Mouse (Mus musculus) CD4-positive helper T cell, adult 2 months (primary cell): ENCODE results near the gene Arhgap23.

Source experiments
- DNase-seq: peaks from one replicate; pipeline ENCODE4 v3.0.0-alpha.2; 2012; ENCODE audit warnings: low read depth, missing footprints, low spot score

Arhgap23 gene

DNA sequence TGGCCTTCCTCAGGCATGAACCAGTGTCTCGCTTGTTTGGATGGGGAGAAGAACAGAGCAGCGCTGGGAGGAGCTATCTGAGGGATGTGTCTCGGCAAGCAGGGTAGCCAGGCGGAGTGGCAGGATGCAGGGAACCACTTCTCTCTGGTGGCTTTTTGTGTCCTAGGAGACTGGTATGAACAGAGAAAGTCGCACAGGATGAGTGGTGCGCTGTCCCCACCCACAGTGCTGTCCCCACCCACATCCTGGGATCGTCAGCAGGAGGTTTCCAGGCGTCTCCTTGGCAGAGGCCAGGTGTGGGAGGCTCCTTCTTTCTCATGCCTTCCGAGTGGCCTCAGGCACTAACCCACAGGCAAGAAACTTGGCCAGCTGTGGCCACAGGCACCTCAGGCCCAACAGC, 87.0 kb downstream of the Arhgap23 start:
- DNase-seq = no peak

DNA sequence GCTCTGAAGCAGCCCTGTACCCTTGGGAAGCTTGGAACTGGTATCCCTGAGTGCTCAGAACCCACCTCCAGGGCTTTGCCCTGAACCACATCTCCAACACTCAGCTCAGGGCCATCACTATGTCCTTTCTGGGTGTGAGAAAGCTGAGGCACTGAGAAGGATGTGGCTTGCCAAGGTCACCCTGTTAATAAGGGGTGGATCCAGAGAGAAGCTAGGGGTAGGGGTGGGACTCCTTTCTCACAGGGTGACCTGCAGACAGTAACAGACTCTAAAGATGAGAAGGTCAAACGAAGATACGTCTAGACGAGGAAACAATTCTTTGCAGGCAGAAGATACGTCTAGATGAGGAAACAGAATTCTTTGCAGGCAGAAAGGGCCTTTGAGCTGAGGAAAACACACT, 87.5 kb downstream of the Arhgap23 start:
- no peak for DNase-seq

DNA sequence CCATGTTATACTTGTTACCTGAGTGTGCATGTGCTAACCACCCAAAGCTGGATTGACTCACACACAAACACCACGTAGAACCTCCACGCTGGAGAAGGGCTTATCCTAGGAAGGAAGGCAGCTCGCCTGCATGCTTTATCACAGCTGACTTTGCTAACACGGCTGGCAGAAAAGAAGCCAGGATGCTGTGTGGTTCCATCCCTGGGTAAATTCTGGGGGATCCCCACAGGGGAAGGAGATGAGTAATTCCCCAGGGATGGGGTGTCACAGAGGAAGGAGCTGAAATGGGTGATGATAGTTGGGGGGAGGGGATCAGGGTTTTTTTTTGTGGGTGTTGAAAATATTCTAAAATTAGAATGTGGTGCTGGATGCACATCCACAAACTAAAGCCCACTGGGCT, 90.5 kb downstream of the Arhgap23 start:
- no peak for DNase-seq

DNA sequence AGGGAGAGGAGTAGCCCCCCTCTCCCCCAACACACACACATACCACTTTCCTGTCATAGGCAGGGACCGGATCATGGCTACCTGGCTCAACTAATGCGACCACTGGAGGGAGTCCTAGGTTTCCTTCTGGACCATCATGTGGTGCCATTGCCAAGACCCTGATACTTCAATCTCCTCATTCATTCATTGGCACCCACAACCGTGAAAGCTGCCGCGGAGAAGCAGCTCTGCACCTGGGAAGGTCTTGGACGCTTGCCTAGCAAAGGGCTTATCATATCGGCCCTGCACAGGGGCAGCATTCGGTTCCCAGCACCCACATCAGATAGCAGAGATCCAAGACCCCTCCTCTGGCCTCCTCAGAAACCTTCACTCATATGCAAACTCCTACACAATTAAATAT, 91.0 kb downstream of the Arhgap23 start:
- no peak for DNase-seq

DNA sequence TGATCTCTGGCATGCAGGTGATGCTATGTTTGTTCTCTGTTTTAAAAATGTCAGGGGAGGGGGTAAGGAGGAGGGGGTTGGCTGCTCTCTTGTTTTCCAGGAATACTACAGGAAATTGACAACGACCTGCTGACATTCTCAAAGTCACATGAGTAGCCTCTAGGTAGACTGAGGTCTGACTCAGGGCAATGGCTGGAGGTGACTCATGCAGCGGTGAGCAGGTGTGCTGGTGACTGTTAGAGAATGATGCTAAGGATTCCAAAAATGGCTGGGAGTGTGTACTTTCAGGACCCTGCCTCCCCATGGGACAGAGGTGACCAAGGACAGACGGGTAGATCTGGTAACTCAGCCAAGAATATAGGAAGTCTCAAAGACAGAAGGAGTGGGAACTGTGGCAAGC, 92.9 kb downstream of the Arhgap23 start:
- no peak for DNase-seq

DNA sequence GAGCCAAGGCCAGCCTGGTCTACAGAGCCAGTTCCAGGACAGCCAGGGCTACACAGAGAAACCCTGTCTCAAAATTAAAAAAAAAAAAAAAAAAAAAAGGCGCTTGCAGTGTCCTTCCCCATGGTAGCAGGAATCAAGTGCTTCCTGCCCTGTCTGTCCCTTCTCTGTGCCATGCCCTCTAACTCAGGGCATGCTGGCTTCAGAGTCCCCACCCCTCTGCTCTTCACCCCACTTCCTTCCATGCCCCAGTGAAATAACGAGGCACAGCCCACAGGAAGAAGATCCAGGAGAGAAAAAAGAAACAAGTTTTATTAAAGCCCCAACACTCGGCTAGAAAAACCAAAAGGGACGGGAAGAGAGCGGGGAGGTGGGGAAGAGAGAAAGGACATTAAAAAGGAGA, 93.7 kb downstream of the Arhgap23 start:
- DNase-seq = no peak

DNA sequence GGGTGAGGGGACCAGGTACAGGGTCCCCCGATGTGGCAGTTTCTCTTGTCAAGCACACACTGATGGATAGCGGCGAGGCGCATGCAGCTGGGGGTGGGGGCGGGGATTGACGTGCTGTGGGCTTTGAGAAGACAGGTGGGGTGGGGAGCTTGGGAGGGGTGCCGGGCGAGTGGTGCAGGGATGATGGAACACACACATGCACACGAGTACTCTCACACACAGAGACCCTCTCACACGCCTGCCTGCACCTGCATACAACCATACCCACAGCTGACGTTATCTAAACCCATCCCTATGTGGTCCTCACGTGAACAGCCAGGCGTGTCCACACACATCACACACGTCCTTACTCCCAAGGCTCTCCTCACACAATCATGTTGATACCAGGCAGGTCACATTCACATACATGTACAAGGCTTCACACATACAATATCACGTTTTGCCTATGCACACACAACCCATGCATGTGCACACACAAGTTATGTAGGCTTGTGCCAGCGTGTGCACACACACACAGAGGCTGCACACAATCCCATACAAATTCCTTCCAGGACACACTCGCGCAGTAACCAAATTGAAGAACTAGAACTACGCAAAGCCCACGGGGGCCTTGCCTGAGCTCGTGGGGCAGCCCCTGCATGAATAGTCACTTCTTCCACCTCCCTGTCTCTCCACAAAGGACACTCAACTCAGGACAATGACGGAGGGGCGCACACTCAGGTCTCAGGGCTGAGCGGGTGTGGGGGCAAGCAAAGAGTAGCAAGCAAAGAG, 94.6 kb downstream of the Arhgap23 start:
- DNase-seq = no peak

DNA sequence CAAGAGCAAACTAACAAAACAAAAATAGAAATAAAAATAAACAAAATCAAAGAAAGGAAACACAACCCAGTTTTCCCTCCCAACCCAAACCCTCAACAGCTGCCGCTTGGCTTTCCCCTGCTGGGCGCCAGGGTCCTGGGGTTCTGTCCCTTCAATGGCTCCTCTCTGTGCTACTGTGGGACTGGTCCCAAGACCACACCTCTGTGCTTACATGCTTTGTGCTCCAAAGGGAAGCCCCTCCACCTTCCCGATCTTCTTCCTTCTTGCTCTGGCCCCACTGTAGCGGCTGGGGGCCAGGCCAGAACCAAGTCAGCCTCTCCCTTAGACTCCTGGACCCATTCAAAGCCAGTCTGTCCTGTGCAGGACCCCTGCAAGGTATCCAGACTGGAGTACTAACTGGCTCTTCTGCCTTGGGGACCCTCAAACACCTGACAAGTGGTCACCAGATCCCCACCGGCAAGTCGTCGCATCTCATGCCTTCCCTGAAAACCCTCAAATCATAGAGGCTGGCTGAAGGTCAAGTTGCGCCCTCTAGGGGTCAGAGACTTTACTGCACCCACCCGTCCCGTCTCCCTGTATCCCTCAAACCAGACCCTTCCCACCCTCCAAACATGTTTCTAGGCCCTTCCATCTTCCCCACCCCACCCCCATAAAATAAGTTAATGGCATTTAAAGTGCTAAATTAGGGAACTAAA, 95.8 kb downstream of the Arhgap23 start:
- DNase-seq = peak; percentile 30

DNA sequence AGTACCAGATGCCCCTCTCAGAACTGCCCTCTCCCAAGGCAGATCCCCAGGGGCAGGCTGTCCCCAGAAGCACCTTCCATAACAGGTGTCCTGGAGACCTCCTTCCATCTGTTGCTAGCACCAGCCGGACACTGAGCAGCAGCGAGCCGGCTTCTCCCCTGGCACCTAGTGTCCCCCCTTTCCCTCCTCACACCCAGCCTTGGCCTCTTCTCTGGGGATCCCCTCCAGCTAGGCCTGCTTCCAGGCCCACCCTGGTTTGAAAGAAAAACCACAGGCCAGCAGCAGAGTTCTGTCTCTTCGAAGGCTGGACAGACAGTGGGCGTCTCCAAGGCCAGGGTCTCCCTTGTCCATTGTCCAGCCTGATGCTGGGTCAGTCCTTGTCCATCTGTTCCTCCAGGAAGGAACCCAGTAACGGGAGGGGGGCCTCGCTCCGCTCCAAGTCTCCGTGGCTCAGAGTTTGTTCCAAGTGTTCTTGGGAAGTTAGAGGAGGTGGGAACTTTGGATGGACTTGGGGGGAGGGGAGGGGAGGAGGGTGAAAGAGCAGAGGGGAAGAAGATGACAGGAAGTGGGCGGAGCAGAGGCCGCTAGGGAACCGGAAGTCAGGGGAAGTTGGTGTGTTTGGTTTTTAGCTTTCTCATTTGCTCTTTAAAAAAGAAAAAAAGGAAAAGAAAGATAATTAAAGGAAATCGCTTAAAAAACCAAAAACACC, 96.5 kb downstream of the Arhgap23 start:
- peak; percentile 36 for DNase-seq

DNA sequence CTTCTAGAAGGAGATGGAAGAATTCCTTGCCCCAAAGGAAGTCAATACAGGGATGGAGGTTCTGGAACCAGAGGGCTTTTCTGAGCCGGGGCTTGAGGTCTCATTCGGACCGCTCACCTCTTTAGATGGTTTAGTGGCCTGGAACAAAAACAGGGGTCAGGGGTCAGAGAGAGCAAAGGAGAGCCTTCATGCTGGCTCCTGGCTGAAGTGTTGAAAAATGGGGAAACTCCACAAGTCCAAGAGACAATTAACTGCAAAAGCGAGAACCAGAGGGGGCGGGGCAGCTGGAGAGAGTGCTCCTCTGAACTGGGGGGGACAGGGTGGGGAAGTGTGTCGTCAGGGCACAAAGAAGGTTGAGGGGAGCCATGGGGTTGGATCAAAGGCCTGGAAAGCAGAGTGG, 97.2 kb downstream of the Arhgap23 start:
- no peak for DNase-seq

DNA sequence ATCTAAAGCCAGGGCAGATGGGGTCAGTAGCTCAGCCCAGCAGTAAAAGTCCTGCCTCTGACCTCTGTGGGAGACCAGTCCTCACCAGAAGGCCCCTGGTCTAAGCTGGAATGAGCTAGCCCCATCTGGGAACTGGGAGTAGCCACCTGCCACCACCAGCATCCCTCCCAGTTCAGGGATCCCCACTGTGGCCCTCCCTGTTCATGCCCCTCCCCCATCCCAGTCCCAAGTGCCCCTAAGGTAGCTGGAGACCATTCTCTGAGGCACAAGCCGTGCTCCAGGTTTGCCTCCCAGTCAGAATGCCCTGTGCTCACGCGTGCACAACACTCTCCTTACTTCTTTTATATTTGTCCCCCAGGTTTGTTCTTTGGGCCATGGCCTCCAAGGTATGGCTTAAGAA, 97.7 kb downstream of the Arhgap23 start:
- DNase-seq = no peak

DNA sequence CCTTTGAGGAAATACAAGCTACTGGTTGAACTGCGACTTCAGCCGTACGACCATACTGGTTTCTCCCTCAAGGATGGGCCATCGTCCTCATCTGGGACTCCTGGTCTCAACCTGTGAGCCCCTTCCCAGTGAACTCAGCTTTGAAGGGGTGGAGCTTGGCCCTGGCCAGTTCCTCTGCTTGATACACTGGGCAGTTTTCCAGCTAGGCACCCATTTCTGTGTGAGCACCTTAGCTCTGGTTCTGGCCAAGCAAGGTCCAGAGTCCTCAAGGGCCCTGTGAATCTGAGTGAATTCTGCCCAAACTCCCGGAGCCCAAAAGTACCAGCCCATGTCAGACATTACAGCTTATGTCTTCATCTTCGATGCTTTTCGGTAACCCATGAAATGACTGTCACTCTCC, 105.2 kb downstream of the Arhgap23 start:
- no peak for DNase-seq

DNA sequence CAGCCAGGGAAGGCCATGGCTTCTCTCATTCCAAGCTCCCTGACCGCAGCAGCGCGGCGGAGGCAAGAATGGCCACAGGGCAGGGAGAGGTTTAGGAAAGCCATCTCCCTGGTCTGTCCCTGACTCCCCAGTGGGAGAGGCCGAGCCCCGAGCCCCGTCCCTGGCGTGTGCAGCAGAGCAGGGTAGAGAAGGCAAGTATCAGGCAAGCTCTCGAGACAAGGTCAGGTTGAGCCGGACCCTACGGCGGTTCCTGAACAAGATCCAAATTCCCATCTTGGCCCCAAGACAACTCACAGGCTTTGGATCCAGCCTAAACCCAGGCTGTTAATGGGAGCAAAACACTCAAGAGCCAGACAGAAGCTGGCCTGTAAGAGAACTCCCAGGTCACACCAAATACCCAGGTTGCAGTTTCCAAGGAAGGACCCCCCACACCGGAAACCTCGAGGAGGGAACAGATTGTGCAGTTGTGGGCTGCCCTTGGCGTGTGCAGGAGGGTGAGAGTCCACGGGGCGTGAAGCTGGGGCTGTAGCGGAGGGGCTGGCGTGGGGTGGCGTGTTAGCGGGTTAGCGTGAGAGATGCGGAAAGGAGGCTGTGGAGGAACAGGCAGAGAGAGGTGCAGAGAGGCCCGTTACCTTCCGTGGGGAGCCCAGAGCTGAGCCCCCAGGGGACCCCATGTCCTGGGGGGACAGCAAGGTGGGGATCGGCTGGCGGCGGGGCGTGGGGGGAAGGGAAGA, 106.6 kb downstream of the Arhgap23 start:
- DNase-seq = no peak

DNA sequence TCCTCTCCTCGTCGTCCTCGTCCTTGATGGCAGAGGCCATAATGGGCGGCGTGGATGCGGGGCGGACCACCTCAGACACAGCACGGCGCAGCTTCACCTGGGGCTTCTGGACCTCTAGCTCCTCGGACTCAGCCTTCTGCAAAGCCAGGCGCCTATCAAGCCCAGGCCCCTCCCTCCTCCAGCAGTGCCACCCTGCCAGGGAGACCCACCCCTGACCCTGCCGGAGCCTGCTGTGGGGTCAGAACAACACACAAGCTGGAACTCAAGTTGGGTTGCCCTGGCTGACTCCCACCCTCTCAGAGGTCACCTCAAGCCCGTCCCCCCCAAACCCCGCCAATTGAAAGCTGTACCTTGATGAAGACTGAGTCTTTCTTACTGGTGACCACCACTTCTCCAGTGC, 107.8 kb downstream of the Arhgap23 start:
- no peak for DNase-seq

DNA sequence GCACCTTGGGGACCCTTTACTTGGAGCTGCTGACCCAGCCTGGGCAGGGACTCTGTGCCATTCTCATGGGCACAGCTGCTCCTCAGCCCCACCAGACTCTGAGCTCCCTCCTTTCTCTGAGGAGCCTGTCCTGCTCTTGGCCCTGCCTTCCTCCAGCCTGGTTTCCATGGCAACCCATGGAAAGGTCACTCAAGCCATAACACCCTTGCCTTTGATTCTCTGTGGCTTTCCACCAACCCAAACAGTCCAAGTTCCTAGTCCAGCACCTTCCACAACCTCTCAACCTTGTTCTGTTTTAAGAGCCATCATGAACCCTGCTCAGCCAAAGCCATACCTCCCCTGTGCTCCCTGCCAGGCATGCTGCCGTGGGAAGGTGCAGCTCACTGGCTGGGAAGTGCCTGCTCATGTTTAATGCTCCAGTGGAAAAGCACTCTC, 108.5 kb downstream of the Arhgap23 start:
- DNase-seq = no peak

DNA sequence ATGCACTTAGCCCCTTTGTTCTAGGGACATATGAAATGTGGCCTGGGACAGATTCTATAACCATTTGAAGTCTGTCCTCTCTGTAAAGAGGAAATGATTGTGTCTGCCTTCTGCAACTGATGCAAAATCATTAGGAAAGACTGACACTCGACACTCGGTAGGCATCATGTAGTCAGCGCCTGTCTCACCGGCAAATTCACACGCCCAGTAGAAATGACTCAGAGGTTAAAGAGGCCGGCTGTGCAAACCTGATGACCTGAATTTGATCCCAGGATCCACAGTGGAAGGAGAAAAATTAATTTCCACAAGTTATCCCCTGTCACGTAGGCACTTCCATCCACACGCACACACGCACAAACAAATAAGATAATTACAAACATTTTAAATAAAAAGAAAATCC, 109.0 kb downstream of the Arhgap23 start:
- no peak for DNase-seq

DNA sequence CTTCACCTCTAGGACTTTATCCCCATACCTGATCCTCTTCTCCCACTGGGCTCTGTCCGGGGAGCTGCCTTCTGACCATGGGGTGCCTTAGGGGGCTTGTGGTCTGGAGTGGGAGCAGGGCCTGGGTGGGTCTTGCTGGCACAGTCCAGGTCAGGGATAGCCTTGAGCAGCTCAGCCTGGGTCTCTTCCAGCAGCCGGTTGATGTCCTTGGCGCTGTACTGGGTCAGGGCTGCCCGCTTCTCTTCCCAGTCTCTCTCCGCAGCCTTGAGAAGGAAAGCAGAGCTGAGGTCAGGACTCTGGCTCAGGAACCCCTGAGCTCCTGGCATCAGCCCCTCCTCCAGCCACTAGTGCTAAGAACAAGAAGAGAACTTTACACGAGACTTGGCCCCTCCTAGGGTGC, 110.0 kb downstream of the Arhgap23 start:
- no peak for DNase-seq

DNA sequence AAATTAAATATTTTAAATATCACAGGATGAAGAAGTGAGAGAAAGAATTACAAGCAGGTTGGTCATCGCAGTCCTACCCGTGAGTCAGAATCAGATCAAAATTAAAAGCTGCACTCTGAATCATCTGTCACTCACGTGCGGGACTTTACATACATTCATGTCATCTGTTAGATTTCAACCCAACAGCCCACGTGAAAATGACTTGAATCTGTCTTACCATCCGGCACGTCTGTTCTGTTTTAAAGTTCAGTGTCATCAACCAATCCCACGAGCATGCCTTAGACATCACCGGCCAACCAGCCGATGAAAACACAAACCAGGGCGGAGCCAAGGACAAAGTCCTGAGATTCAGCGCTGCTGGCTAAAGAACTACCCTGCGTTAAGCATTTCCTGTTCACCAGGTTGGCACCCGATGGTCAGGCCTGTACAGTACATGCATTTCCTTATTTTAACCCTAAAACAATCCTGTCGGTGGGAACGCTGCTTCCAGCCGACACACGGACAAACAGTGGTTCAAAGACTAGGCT, 113.0 kb downstream of the Arhgap23 start:
- DNase-seq = no peak

DNA sequence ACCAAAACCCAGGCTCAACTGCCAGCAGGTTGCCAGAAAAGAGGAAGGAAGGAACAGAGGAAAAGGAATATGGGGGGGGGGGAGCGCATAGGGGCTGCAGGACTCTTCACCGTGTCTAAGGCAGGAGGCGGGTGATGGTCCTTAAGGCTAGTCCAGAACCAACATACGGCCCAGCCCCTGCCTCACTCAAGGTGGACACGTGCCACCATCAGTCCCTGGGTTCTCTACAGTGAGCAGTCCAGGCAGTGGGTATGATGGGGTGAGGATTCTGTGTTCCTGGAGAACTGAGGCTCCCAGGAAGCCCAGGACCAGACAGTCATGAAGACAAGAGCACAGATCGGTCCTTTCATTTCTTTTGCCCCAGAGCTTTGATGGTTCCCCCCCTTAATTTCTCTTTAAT, 114.7 kb downstream of the Arhgap23 start:
- DNase-seq = no peak

DNA sequence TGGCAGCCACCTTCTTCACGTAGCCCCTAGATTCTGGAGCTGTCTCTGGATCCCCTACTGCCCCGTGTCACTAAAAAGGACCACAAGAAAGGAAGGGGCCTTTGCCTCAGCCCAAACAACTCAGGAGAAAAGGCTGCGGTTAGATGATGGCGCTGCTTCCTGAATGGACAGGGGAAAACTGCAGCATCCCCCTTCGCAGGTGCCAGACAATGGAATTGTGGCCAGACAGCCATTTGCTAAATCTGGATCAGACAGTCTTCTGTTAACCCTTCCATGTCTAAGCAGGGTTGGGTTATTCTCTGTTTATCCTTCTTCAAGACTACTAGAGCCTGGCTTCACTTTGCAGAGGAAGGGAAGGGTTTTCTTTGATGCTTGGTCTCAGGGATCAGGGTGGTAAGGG, 115.6 kb downstream of the Arhgap23 start:
- no peak for DNase-seq

DNA sequence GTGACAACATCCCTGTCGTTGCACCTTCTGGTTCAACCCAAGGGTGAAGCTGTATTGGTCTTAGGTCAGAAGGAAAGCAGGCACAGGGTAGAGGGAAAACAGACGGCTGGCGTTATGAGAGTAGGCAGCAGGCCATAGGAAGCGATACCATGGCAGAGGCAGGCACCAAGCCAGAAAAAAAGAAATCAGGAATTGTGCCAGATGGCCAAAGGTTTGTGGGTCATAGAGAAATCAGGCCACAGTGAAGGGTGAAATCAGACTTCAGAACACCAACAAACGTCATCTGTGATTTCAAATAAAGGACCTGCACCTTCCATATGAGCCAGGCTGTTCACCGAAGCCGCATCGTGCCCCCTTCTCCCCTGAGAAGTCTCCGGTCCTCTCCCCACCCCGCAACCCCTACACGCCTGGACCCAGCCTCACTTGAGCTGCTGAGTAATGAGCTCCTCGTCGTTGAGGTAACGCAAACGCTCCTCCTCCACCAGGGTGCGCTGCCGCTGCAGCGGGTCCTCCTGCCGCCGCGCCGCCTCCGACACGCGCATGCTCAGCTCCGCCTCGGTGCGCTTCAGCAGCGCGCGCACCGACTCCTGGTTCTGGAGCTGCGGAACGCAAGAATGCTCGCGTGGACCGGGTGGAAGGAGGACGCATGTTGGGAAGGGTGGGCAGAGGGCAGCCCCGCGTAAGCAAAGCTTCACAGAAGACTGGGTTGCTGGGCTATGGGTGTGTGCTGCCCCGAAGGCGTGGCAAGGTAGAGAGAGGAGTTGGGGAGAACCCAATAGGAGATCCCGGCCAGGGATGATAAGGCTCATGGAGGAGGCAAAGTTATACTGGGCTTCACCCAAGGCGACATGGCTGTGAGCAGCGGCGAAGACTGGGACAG, 116.3 kb downstream of the Arhgap23 start:
- peak; percentile 91 for DNase-seq
